Mouse (Mus musculus): ENCODE measurements around the gene Il1f10. TPM values are rescaled to one million over a fixed set of nuclear protein-coding genes. Genes with fewer than 3 reads are reported as not detected.

The Il1f10 gene
- total and polyA plus RNA-seq, 2 experiments from 2014 or later: not detected

DNA sequence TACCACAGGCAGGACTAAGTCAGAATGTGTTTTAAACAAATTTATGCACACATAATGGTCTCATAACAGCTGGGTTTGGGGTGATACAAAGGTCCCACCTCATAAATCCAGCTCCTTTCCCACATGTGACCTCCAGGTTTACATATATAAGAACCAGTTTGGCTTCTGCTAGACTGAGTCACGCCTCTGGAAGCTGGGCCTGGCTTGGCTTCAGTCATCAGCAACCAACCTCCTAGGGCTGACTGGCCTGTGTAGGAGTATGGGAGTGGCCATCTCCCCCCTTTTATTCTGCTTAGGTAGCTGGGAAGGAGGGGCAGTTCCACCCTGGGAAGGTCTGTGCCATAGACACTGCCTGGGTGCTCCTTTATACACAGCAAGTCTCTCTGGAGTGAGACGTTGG lies 45.5 kb downstream of the Il1f10 start, which contains the start of gene Il1rn:
Il1rn (plus strand) TSS at position 309 of the 400 bp plus-strand sequence.
- Histone ChIP-seq H3K27ac (ENCODE audit: low read depth) (no peak within 1 kb of the TSS), H3K9ac (replicated peaks; ENCODE audit: low read depth, low read length) (no peak within 1 kb of the TSS), H3K4me1 (ENCODE audit: control insufficient read depth, insufficient read depth) (no peaks in the 10 kb centered on the region), H3K4me3 (ENCODE audit: low read depth, low read length) (no peak within 1 kb of the TSS), H3K9me3 (replicated peaks; ENCODE audit: control insufficient read depth, low read length) (no peaks in the 10 kb centered on the region), H3K27me3 (ENCODE audit: control insufficient read depth, insufficient read depth, low read length) (no peaks in the 10 kb centered on the region), H3K4me2 (ENCODE audit: low read depth, low read length) (no peak within 1 kb of the TSS), H3K36me3 (replicated peaks; ENCODE audit: control insufficient read depth, insufficient read depth, low read length) (no peaks in the 10 kb centered on the region)
- DNase-seq (ENCODE audit: low spot score) (no peak), ATAC-seq (ENCODE audit: insufficient read depth, low read depth) (no peak)
- WGBS: 82% methylated on average over 2 of the region's 2 CpGs
- TF ChIP-seq CTCF (IDR thresholded peaks at IDR 0.05; ENCODE audit: low read depth): no peak
- no peak for TF ChIP-seq EP300 (IDR thresholded peaks at IDR 0.05; ENCODE audit: low read depth)

DNA sequence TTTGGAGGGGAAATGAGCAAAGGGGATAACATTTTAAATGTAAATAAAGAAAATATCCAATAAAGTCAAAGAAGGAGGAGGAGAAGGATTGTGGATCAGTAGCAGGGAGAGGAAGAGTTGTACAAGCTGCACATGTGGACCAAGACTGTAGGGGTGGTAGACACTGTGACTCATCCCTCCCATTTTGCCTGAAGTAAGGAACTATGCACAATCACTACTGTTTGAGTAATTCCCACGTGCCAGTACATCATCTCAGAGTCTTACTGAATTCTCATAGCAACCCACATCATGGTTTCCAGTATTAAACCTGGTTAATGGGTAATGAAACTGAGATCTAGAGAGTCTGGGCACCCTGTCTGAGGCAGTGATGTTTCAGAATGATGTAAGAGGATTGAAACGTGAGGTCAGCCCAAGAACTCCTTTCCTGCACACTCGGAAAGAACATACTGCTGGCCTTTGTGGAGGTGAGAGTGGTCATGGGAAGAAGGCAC lies 50.4 kb downstream of the Il1f10 start:
- WGBS: 56% methylated on average over 3 of the region's 3 CpGs
- DNase-seq (ENCODE audit: low spot score): no peak
- no peaks in the 10 kb centered on the region for H3K4me1 ChIP-seq (ENCODE audit: control insufficient read depth, insufficient read depth)

More for the DNA sequence above, 50.4 kb downstream of the Il1f10 start:
- Histone ChIP-seq H3K36me3 (replicated peaks; ENCODE audit: control insufficient read depth, insufficient read depth, low read length) (no peaks in the 10 kb centered on the region), H3K9ac (replicated peaks; ENCODE audit: low read depth, low read length) (no peak overlapping the region), H3K27ac (ENCODE audit: low read depth) (no peak overlapping the region), H3K9me3 (replicated peaks; ENCODE audit: control insufficient read depth, low read length) (no peaks in the 10 kb centered on the region), H3K4me2 (ENCODE audit: low read depth, low read length) (no peak overlapping the region), H3K27me3 (ENCODE audit: control insufficient read depth, insufficient read depth, low read length) (no peaks in the 10 kb centered on the region), H3K4me3 (ENCODE audit: low read depth, low read length) (no peak overlapping the region)
- TF ChIP-seq EP300 (IDR thresholded peaks at IDR 0.05; ENCODE audit: low read depth) (no peak), CTCF (IDR thresholded peaks at IDR 0.05; ENCODE audit: low read depth) (no peak)
- no peak for ATAC-seq (ENCODE audit: insufficient read depth, low read depth)

Other genes with a start within 250 kb of the Il1f10 start
- gene Hnmt, start 241.8 kb upstream of the Il1f10 start, total RNA-seq (2014; rRNA removed; ENCODE audit: low replicate concordance): 2.2 and 7.1 TPM in 2 replicates
- gene Hnmt, start 241.8 kb upstream of the Il1f10 start, polyA plus RNA-seq (2015; fragmentation: Nextera tagmentation; extraction: Ambion mirVana): 8.2 and 9.9 TPM in 2 replicates
- not detected in 2 replicates for gene Tbpl2, start 194.6 kb upstream of the Il1f10 start, total RNA-seq (2014; rRNA removed; ENCODE audit: low replicate concordance)
- gene Tbpl2, start 194.6 kb upstream of the Il1f10 start, polyA plus RNA-seq (2015; fragmentation: Nextera tagmentation; extraction: Ambion mirVana): not detected in 2 replicates
- not detected in 2 replicates for gene Il1f8, start 138.0 kb upstream of the Il1f10 start, total RNA-seq (2014; rRNA removed; ENCODE audit: low replicate concordance)
- not detected in 2 replicates for gene Il1f8, start 138.0 kb upstream of the Il1f10 start, polyA plus RNA-seq (2015; fragmentation: Nextera tagmentation; extraction: Ambion mirVana)
- gene Il1f9, start 104.7 kb upstream of the Il1f10 start, total RNA-seq (2014; rRNA removed; ENCODE audit: low replicate concordance): not detected in 2 replicates
- gene Il1f9, start 104.7 kb upstream of the Il1f10 start, polyA plus RNA-seq (2015; fragmentation: Nextera tagmentation; extraction: Ambion mirVana): 0.10 TPM in 1 of 2 replicates, not detected in the other
- gene Il1f6, start 75.8 kb upstream of the Il1f10 start, total RNA-seq (2014; rRNA removed; ENCODE audit: low replicate concordance): not detected in 2 replicates
- gene Il1f6, start 75.8 kb upstream of the Il1f10 start, polyA plus RNA-seq (2015; fragmentation: Nextera tagmentation; extraction: Ambion mirVana): not detected in 2 replicates
- not detected in 2 replicates for gene Il1f5, start 14.2 kb upstream of the Il1f10 start, total RNA-seq (2014; rRNA removed; ENCODE audit: low replicate concordance)
- not detected in 2 replicates for gene Il1f5, start 14.2 kb upstream of the Il1f10 start, polyA plus RNA-seq (2015; fragmentation: Nextera tagmentation; extraction: Ambion mirVana)
- 0.08 and 0.46 TPM in 2 replicates for gene Il1rn, start 45.7 kb downstream of the Il1f10 start, total RNA-seq (2014; rRNA removed; ENCODE audit: low replicate concordance)
- gene Il1rn, start 45.7 kb downstream of the Il1f10 start, polyA plus RNA-seq (2015; fragmentation: Nextera tagmentation; extraction: Ambion mirVana): 0.19 and 0.51 TPM in 2 replicates
- gene Psd4, start 76.4 kb downstream of the Il1f10 start, total RNA-seq (2014; rRNA removed; ENCODE audit: low replicate concordance): 0.99 and 1.2 TPM in 2 replicates
- 0.68 and 0.77 TPM in 2 replicates for gene Psd4, start 76.4 kb downstream of the Il1f10 start, polyA plus RNA-seq (2015; fragmentation: Nextera tagmentation; extraction: Ambion mirVana)
- not detected in 2 replicates for gene Pax8, start 184.4 kb downstream of the Il1f10 start, total RNA-seq (2014; rRNA removed; ENCODE audit: low replicate concordance)
- not detected in 2 replicates for gene Pax8, start 184.4 kb downstream of the Il1f10 start, polyA plus RNA-seq (2015; fragmentation: Nextera tagmentation; extraction: Ambion mirVana)

All from heart, postnatal 0 days (tissue).